Mouse (Mus musculus): ENCODE results near the gene Olfr1254. TPM values are rescaled to one million over a fixed set of nuclear protein-coding genes. Genes with fewer than 3 reads are reported as not detected.

Olfr1254 gene
- total RNA-seq (2014; rRNA removed): not detected in 2 replicates
- not detected in 2 replicates for polyA plus RNA-seq (2015; fragmentation: Nextera tagmentation; extraction: Ambion mirVana)

- no peak for DNase-seq (ENCODE audit: low spot score)
- Histone ChIP-seq H3K4me1 (ENCODE audit: insufficient read depth, low read length) (no peaks in the 10 kb centered on the region), H3K4me2 (ENCODE audit: low read depth, low read length) (no peak within 1 kb of the TSS), H3K9ac (replicated peaks; ENCODE audit: low read length) (no peak within 1 kb of the TSS), H3K9me3 (ENCODE audit: low read length) (no peaks in the 10 kb centered on the region), H3K27ac (no peak within 1 kb of the TSS), H3K36me3 (ENCODE audit: insufficient read depth, low read length) (no peaks in the 10 kb centered on the region), H3K4me3 (ENCODE audit: low read length) (no peak within 1 kb of the TSS), H3K27me3 (ENCODE audit: insufficient read depth, low read length) (no peaks in the 10 kb centered on the region)
- ATAC-seq: no peak
- TF ChIP-seq CTCF (IDR thresholded peaks at IDR 0.05; ENCODE audit: low read depth): no peak
These were observed at the start of gene Olfr1254 for GRCm38 (mm10) chr2:89793519-89793918. TSS of gene Olfr1254 (minus strand) at chr2:89793619.

GRCm38 (mm10) chr2:89841455-89841854 lies 48.0 kb upstream of the Olfr1254 start, which contains the start of gene Olfr1256:
TSS of gene Olfr1256 (minus strand) at chr2:89841555.
- WGBS: 57% methylated on average over 2 of the region's 2 CpGs
- H3K4me3 ChIP-seq (ENCODE audit: low read length): no peak within 1 kb of the TSS
- no peak for DNase-seq (ENCODE audit: low spot score)
- H3K9me3 ChIP-seq (ENCODE audit: low read length): no peaks in the 10 kb centered on the region
- H3K9ac ChIP-seq (replicated peaks; ENCODE audit: low read length): no peak within 1 kb of the TSS
- no peak for TF ChIP-seq CTCF (IDR thresholded peaks at IDR 0.05; ENCODE audit: low read depth)
- no peak within 1 kb of the TSS for H3K4me2 ChIP-seq (ENCODE audit: low read depth, low read length)
- H3K36me3 ChIP-seq (ENCODE audit: insufficient read depth, low read length): no peaks in the 10 kb centered on the region
- no peaks in the 10 kb centered on the region for H3K4me1 ChIP-seq (ENCODE audit: insufficient read depth, low read length)
- no peaks in the 10 kb centered on the region for H3K27me3 ChIP-seq (ENCODE audit: insufficient read depth, low read length)
- no peak within 1 kb of the TSS for H3K27ac ChIP-seq
- ATAC-seq: no peak

GRCm38 (mm10) chr2:89820216-89820615 lies 26.8 kb upstream of the Olfr1254 start:
- no peak for TF ChIP-seq CTCF (IDR thresholded peaks at IDR 0.05; ENCODE audit: low read depth)
- Histone ChIP-seq H3K27ac (no peak overlapping the region), H3K4me3 (ENCODE audit: low read length) (no peak overlapping the region), H3K4me1 (ENCODE audit: insufficient read depth, low read length) (no peaks in the 10 kb centered on the region), H3K27me3 (ENCODE audit: insufficient read depth, low read length) (no peaks in the 10 kb centered on the region), H3K9me3 (ENCODE audit: low read length) (no peaks in the 10 kb centered on the region), H3K9ac (replicated peaks; ENCODE audit: low read length) (no peak overlapping the region), H3K36me3 (ENCODE audit: insufficient read depth, low read length) (no peaks in the 10 kb centered on the region), H3K4me2 (ENCODE audit: low read depth, low read length) (no peak overlapping the region)
- 87% methylated on average over 1 of the region's 1 CpGs for WGBS
- ATAC-seq: no peak
- DNase-seq (ENCODE audit: low spot score): no peak

GRCm38 (mm10) chr2:89811751-89812150 lies 18.3 kb upstream of the Olfr1254 start, which contains the start of gene Olfr1255:
TSS of gene Olfr1255 (plus strand) at chr2:89812051.
- no peaks in the 10 kb centered on the region for H3K36me3 ChIP-seq (ENCODE audit: insufficient read depth, low read length)
- 87% methylated on average over 3 of the region's 3 CpGs for WGBS
- H3K4me1 ChIP-seq (ENCODE audit: insufficient read depth, low read length): no peaks in the 10 kb centered on the region
- DNase-seq (ENCODE audit: low spot score): no peak
- no peak within 1 kb of the TSS for H3K4me2 ChIP-seq (ENCODE audit: low read depth, low read length)
- ATAC-seq: no peak
- no peak within 1 kb of the TSS for H3K9ac ChIP-seq (replicated peaks; ENCODE audit: low read length)
- no peak within 1 kb of the TSS for H3K4me3 ChIP-seq (ENCODE audit: low read length)
- no peak within 1 kb of the TSS for H3K27ac ChIP-seq
- TF ChIP-seq CTCF (IDR thresholded peaks at IDR 0.05; ENCODE audit: low read depth): no peak
- no peaks in the 10 kb centered on the region for H3K9me3 ChIP-seq (ENCODE audit: low read length)
- H3K27me3 ChIP-seq (ENCODE audit: insufficient read depth, low read length): no peaks in the 10 kb centered on the region

GRCm38 (mm10) chr2:89810751-89811150 lies 17.3 kb upstream of the Olfr1254 start:
- Histone ChIP-seq H3K9ac (replicated peaks; ENCODE audit: low read length) (no peak overlapping the region), H3K4me1 (ENCODE audit: insufficient read depth, low read length) (no peaks in the 10 kb centered on the region), H3K4me2 (ENCODE audit: low read depth, low read length) (no peak overlapping the region), H3K36me3 (ENCODE audit: insufficient read depth, low read length) (no peaks in the 10 kb centered on the region), H3K27me3 (ENCODE audit: insufficient read depth, low read length) (no peaks in the 10 kb centered on the region), H3K4me3 (ENCODE audit: low read length) (no peak overlapping the region), H3K27ac (no peak overlapping the region), H3K9me3 (ENCODE audit: low read length) (no peaks in the 10 kb centered on the region)
- 77% methylated on average over 2 of the region's 2 CpGs for whole genome bisulfite sequencing
- no peak for TF ChIP-seq CTCF (IDR thresholded peaks at IDR 0.05; ENCODE audit: low read depth)
- DNase-seq (ENCODE audit: low spot score): no peak
- ATAC-seq: no peak

- ATAC-seq (no peak), DNase-seq (ENCODE audit: low spot score) (peak; percentile 4)
- peak; percentile 33; the same call in 1 of the 2 replicates for TF ChIP-seq CTCF (IDR thresholded peaks at IDR 0.05; ENCODE audit: low read depth)
- Histone ChIP-seq H3K9me3 (ENCODE audit: low read length) (no peaks in the 10 kb centered on the region), H3K36me3 (ENCODE audit: insufficient read depth, low read length) (no peaks in the 10 kb centered on the region), H3K27me3 (ENCODE audit: insufficient read depth, low read length) (no peaks in the 10 kb centered on the region), H3K27ac (no peak overlapping the region), H3K4me1 (ENCODE audit: insufficient read depth, low read length) (no peaks in the 10 kb centered on the region), H3K4me2 (ENCODE audit: low read depth, low read length) (no peak overlapping the region), H3K4me3 (ENCODE audit: low read length) (no peak overlapping the region), H3K9ac (replicated peaks; ENCODE audit: low read length) (no peak overlapping the region)
- WGBS: 89% methylated on average over 3 of the region's 3 CpGs
These were observed 6.2 kb upstream of the Olfr1254 start for GRCm38 (mm10) chr2:89799583-89799982.

GRCm38 (mm10) chr2:89756990-89757389 lies 36.4 kb downstream of the Olfr1254 start, which contains the start of gene Olfr1253:
TSS of gene Olfr1253 (minus strand) at chr2:89757090.
- no peak within 1 kb of the TSS for H3K9ac ChIP-seq (replicated peaks; ENCODE audit: low read length)
- H3K4me3 ChIP-seq (ENCODE audit: low read length): no peak within 1 kb of the TSS
- H3K9me3 ChIP-seq (ENCODE audit: low read length): no peaks in the 10 kb centered on the region
- H3K36me3 ChIP-seq (ENCODE audit: insufficient read depth, low read length): no peaks in the 10 kb centered on the region
- no peak within 1 kb of the TSS for H3K4me2 ChIP-seq (ENCODE audit: low read depth, low read length)
- 86% methylated on average over 1 of the region's 1 CpGs for WGBS
- H3K27ac ChIP-seq: no peak within 1 kb of the TSS
- H3K4me1 ChIP-seq (ENCODE audit: insufficient read depth, low read length): no peaks in the 10 kb centered on the region
- ATAC-seq: no peak
- DNase-seq (ENCODE audit: low spot score): no peak
- TF ChIP-seq CTCF (IDR thresholded peaks at IDR 0.05; ENCODE audit: low read depth): no peak
- no peaks in the 10 kb centered on the region for H3K27me3 ChIP-seq (ENCODE audit: insufficient read depth, low read length)

Other genes starting within 250 kb of the Olfr1254 start
- not detected in 2 replicates for gene Olfr1245, start 215.2 kb downstream of the Olfr1254 start, total RNA-seq (2014; rRNA removed)
- not detected in 2 replicates for gene Olfr1245, start 215.2 kb downstream of the Olfr1254 start, polyA plus RNA-seq (2015; fragmentation: Nextera tagmentation; extraction: Ambion mirVana)
- not detected in 2 replicates for gene Olfr1246, start 200.5 kb downstream of the Olfr1254 start, total RNA-seq (2014; rRNA removed)
- gene Olfr1246, start 200.5 kb downstream of the Olfr1254 start, polyA plus RNA-seq (2015; fragmentation: Nextera tagmentation; extraction: Ambion mirVana): not detected in 2 replicates
- gene Olfr1247, start 179.5 kb downstream of the Olfr1254 start, total RNA-seq (2014; rRNA removed): not detected in 2 replicates
- gene Olfr1247, start 179.5 kb downstream of the Olfr1254 start, polyA plus RNA-seq (2015; fragmentation: Nextera tagmentation; extraction: Ambion mirVana): not detected in 2 replicates
- gene Olfr1248, start 175.4 kb downstream of the Olfr1254 start, total RNA-seq (2014; rRNA removed): not detected in 2 replicates
- gene Olfr1248, start 175.4 kb downstream of the Olfr1254 start, polyA plus RNA-seq (2015; fragmentation: Nextera tagmentation; extraction: Ambion mirVana): not detected in 2 replicates
- not detected in 2 replicates for gene Olfr1249, start 158.6 kb downstream of the Olfr1254 start, total RNA-seq (2014; rRNA removed)
- not detected in 2 replicates for gene Olfr1249, start 158.6 kb downstream of the Olfr1254 start, polyA plus RNA-seq (2015; fragmentation: Nextera tagmentation; extraction: Ambion mirVana)
- gene Olfr1250, start 132.2 kb downstream of the Olfr1254 start, total RNA-seq (2014; rRNA removed): not detected in 2 replicates
- not detected in 2 replicates for gene Olfr1250, start 132.2 kb downstream of the Olfr1254 start, polyA plus RNA-seq (2015; fragmentation: Nextera tagmentation; extraction: Ambion mirVana)
- gene Olfr1251, start 121.7 kb downstream of the Olfr1254 start, total RNA-seq (2014; rRNA removed): not detected in 2 replicates
- not detected in 2 replicates for gene Olfr1251, start 121.7 kb downstream of the Olfr1254 start, polyA plus RNA-seq (2015; fragmentation: Nextera tagmentation; extraction: Ambion mirVana)
- gene Olfr1252, start 68.6 kb downstream of the Olfr1254 start, total RNA-seq (2014; rRNA removed): not detected in 2 replicates
- not detected in 2 replicates for gene Olfr1252, start 68.6 kb downstream of the Olfr1254 start, polyA plus RNA-seq (2015; fragmentation: Nextera tagmentation; extraction: Ambion mirVana)
- gene Olfr1253, start 36.5 kb downstream of the Olfr1254 start, total RNA-seq (2014; rRNA removed): not detected in 2 replicates
- not detected in 2 replicates for gene Olfr1253, start 36.5 kb downstream of the Olfr1254 start, polyA plus RNA-seq (2015; fragmentation: Nextera tagmentation; extraction: Ambion mirVana)
- gene Olfr1255, start 18.4 kb upstream of the Olfr1254 start, total RNA-seq (2014; rRNA removed): not detected in 2 replicates
- not detected in 2 replicates for gene Olfr1255, start 18.4 kb upstream of the Olfr1254 start, polyA plus RNA-seq (2015; fragmentation: Nextera tagmentation; extraction: Ambion mirVana)
- gene Olfr1256, start 47.9 kb upstream of the Olfr1254 start, total RNA-seq (2014; rRNA removed): 0.05 TPM in 1 of 2 replicates, not detected in the other
- not detected in 2 replicates for gene Olfr1256, start 47.9 kb upstream of the Olfr1254 start, polyA plus RNA-seq (2015; fragmentation: Nextera tagmentation; extraction: Ambion mirVana)
- 0.37 TPM in 1 of 2 replicates, not detected in the other for gene Olfr48, start 54.6 kb upstream of the Olfr1254 start, total RNA-seq (2014; rRNA removed)
- 0.15 and 0.30 TPM in 2 replicates for gene Olfr48, start 54.6 kb upstream of the Olfr1254 start, polyA plus RNA-seq (2015; fragmentation: Nextera tagmentation; extraction: Ambion mirVana)
- not detected in 2 replicates for gene Olfr1257, start 84.8 kb upstream of the Olfr1254 start, total RNA-seq (2014; rRNA removed)
- not detected in 2 replicates for gene Olfr1257, start 84.8 kb upstream of the Olfr1254 start, polyA plus RNA-seq (2015; fragmentation: Nextera tagmentation; extraction: Ambion mirVana)
- gene Olfr1258, start 133.7 kb upstream of the Olfr1254 start, total RNA-seq (2014; rRNA removed): not detected in 2 replicates
- gene Olfr1258, start 133.7 kb upstream of the Olfr1254 start, polyA plus RNA-seq (2015; fragmentation: Nextera tagmentation; extraction: Ambion mirVana): not detected in 2 replicates
- not detected in 2 replicates for gene Olfr1259, start 155.0 kb upstream of the Olfr1254 start, total RNA-seq (2014; rRNA removed)
- not detected in 2 replicates for gene Olfr1259, start 155.0 kb upstream of the Olfr1254 start, polyA plus RNA-seq (2015; fragmentation: Nextera tagmentation; extraction: Ambion mirVana)
- gene Olfr1260, start 180.7 kb upstream of the Olfr1254 start, total RNA-seq (2014; rRNA removed): not detected in 2 replicates
- gene Olfr1260, start 180.7 kb upstream of the Olfr1254 start, polyA plus RNA-seq (2015; fragmentation: Nextera tagmentation; extraction: Ambion mirVana): not detected in 2 replicates
- gene Olfr1261, start 197.6 kb upstream of the Olfr1254 start, total RNA-seq (2014; rRNA removed): not detected in 2 replicates
- not detected in 2 replicates for gene Olfr1261, start 197.6 kb upstream of the Olfr1254 start, polyA plus RNA-seq (2015; fragmentation: Nextera tagmentation; extraction: Ambion mirVana)
- not detected in 2 replicates for gene Olfr1262, start 206.5 kb upstream of the Olfr1254 start, total RNA-seq (2014; rRNA removed)
- gene Olfr1262, start 206.5 kb upstream of the Olfr1254 start, polyA plus RNA-seq (2015; fragmentation: Nextera tagmentation; extraction: Ambion mirVana): not detected in 2 replicates
- gene Olfr1263, start 218.5 kb upstream of the Olfr1254 start, total RNA-seq (2014; rRNA removed): not detected in 2 replicates
- gene Olfr1263, start 218.5 kb upstream of the Olfr1254 start, polyA plus RNA-seq (2015; fragmentation: Nextera tagmentation; extraction: Ambion mirVana): not detected in 2 replicates
- not detected in 2 replicates for gene Olfr1264, start 232.0 kb upstream of the Olfr1254 start, total RNA-seq (2014; rRNA removed)
- gene Olfr1264, start 232.0 kb upstream of the Olfr1254 start, polyA plus RNA-seq (2015; fragmentation: Nextera tagmentation; extraction: Ambion mirVana): not detected in 2 replicates
- not detected in 2 replicates for gene Olfr1265, start 241.7 kb upstream of the Olfr1254 start, total RNA-seq (2014; rRNA removed)
- not detected in 2 replicates for gene Olfr1265, start 241.7 kb upstream of the Olfr1254 start, polyA plus RNA-seq (2015; fragmentation: Nextera tagmentation; extraction: Ambion mirVana)

Data from hindbrain, postnatal 0 days (tissue).